Mouse (Mus musculus): ENCODE results near the gene Dcakd. TPM values are rescaled to one million over a fixed set of nuclear protein-coding genes. Genes with fewer than 3 reads are reported as not detected.
A peak's percentile ranks its signal among the peaks of the same experiment; 100 is the strongest.

The Dcakd gene
- total RNA-seq, 2 experiments from 2014 or later, result 49.7 to 55.1 TPM

DNA sequence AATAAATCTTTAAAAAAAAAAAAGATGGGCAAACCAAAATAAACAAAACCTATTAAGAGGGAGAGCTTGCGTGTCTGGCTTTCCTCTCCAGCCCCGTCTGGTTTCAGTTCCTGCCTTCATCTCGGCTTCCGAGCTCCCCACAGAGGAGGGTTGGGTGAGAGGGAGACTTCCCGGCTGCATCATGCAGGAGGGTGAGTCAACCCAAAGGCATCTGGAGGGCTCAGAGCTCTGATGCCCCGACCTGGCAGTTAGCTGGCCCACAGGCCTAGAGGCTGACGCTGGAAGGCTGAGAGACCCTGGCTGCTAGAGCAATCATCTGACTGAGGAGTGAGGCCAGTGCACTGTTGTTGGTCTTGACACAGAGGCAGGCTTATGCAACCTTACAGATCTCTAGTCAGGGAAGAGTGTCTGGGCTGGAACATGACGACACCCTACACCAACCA is 23.1 kb upstream of the Dcakd start:
- DNase-seq (ENCODE audit: low spot score in 2 of 2), result peak in 1 of 2 experiments; percentile 54
- intact Hi-C loops (cut with DNase I), result loop anchor here (10.0 kb wide), 1 partner anchor 46 kb away; no protein-coding TSS in a partner anchor

DNA sequence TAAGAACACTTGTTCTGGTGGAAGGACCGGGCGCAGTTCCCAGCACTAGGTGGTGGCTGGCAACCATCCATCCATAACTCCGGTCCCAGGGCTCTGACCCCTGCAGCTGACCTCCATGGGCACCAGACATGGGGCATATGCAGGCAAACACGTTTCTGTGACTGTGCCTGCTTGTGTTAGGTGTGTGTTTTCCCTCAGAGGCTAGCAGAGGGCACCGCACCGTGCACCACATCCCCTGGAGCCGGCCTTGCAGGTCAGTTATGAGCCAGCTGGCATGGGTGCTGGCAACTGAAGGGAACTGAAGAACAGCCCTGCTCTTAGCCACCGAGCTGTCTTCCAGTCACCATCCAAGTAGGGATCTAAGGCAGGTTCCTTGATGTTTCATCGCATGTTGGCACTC is 22.0 kb upstream of the Dcakd start:
- no peak for DNase-seq (ENCODE audit: low spot score in 2 of 2)
- intact Hi-C loops (cut with DNase I), result loop anchor here (10.0 kb wide), 1 partner anchor 45 kb away; no protein-coding TSS in a partner anchor

- intact Hi-C loops (cut with DNase I), result loop anchor here (10.0 kb wide), 1 partner anchor 45 kb away; no protein-coding TSS in a partner anchor
- DNase-seq (ENCODE audit: low spot score in 2 of 2), result no peak
Measured at GRCm38 (mm10) chr11:103049611-103050010, 21.5 kb upstream of the Dcakd start.

DNA sequence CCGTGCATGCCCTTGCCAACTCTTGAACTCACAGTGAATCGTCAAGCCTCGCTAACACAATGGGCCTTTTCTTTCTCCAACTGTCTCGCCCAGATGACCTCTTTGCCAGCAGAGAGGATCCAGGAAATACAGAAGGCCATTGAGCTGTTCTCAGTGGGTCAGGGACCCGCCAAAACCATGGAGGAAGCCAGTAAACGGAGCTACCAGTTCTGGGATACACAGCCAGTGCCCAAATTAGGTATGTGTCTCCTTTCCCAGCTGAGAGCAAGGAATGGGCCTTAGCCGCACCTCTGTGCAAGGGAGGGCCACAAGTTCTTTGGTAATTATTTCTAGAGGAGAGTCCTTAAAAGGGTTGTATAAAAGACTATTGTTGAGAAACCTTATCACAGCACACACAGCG is 18.2 kb upstream of the Dcakd start:
- DNase-seq (ENCODE audit: low spot score in 2 of 2), result no peak
- intact Hi-C loops (cut with DNase I), result no loop called here

DNA sequence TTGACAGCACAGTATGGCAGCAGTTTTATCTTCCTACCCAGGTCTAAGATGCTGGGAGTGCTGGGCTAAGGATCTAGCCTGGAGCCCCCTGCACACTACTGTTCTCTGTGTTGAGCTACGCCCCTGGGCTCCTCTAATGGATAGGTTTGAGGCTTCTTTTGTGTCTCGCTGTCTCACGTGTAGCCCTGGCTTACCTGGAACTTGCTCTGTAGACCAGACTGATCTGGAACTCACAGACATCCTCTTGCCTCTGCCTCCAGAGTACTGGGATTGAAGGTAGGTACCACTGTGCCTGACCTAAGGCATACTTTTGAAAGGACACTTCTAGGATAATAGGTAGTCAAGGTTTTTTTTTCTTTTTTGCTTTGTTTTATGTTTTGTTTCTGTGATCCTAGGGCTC is 15.8 kb upstream of the Dcakd start:
- intact Hi-C loops (cut with DNase I), result no loop called here
- no peak for DNase-seq (ENCODE audit: low spot score in 2 of 2)

GRCm38 (mm10) chr11:103042828-103043227 is 14.7 kb upstream of the Dcakd start:
- intact Hi-C loops (cut with DNase I), result no loop called here
- DNase-seq (ENCODE audit: low spot score in 2 of 2), result no peak

DNA sequence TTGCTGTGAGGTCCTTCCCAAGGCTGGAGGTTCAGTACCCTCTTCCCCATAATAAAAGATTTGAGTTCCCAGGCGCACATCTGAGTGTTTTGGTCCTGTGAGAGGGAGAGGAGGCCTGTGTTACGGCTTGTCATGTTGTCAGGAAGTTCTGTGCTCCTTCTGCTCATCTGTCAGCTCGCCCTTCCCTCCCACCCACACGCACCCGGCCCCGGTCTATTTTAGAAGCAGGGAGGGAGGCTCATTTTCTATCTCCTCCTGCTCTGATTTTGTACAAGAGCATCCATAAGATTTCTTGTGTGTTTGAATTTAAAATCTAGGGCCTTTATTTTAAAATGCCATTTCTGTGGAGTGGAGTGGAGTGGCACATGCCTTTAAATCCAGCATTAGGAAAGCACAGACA is 9.9 kb upstream of the Dcakd start:
- DNase-seq (ENCODE audit: low spot score in 2 of 2), result peak; percentile 51 to 70
- intact Hi-C loops (cut with DNase I), result loop anchor here (5.0 kb wide), 1 partner anchor 156 kb away; the partner anchor contains the start of genes Ccdc103 and Eftud2

- intact Hi-C loops (cut with DNase I), result loop anchor here (5.0 kb wide), 1 partner anchor 155 kb away; the partner anchor contains the start of genes Ccdc103 and Eftud2
- no peak for DNase-seq (ENCODE audit: low spot score in 2 of 2)
Measured at GRCm38 (mm10) chr11:103036881-103037465, 8.8 kb upstream of the Dcakd start.

DNA sequence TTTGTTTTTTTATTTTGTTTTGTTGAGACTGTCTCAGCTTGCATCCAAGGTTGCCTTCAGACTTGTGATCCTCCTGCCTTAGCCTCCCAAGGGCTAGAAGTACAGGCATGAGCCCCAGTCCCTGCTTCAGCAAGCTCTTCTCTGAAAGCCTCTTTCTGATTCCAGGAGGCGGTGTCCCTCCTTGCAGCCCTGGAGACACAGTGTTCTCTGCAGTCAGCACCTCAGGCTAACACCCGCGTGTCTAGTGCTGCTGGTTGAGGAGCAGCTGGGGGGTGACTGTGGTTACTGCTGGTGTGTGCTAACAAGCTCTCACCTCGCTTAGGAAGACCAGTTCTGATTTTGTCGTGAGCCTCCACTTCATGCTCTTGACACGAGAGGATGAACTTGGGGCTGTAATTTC is 6.9 kb upstream of the Dcakd start:
- peak in 1 of 2 experiments; percentile 69 for DNase-seq (ENCODE audit: low spot score in 2 of 2)
- intact Hi-C loops (cut with DNase I), result loop anchor here (5.0 kb wide), 1 partner anchor 153 kb away; the partner anchor contains the start of genes Ccdc103 and Eftud2

GRCm38 (mm10) chr11:103033030-103033429 is 4.9 kb upstream of the Dcakd start:
- DNase-seq (ENCODE audit: low spot score in 2 of 2), result peak; percentile 54 to 64
- intact Hi-C loops (cut with DNase I), result no loop called here

DNA sequence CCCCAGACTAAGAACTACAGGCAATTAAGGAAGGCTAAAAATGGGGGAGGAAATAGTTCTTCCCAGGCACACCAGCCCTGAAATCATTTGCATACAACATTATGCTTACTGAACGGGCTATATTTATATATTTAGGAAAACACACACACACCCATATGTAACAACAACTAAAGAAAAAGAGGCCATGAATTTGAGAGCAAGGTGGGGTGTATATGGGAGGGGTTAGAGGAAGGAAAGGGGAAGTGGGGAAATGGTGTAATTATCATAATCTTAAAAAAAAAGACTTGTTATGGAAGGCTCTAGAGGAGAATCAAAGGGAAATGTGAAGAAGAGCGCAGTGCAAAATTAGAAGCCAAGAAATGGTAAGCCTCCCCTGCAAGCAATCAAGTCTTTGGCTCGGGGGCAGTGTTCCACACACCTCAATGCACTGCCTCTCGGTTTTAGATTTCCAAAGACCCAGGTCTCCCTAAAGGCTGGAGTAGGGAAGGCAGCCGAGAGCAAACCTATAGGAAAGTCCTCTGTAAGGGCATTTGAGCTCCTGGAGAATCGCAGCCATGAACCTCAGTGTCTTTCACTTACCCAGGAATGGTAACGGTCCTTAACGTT is 460 bp downstream of the Dcakd start:
- no peak for DNase-seq (ENCODE audit: low spot score in 2 of 2)
- intact Hi-C loops (cut with DNase I), result no loop called here

DNA sequence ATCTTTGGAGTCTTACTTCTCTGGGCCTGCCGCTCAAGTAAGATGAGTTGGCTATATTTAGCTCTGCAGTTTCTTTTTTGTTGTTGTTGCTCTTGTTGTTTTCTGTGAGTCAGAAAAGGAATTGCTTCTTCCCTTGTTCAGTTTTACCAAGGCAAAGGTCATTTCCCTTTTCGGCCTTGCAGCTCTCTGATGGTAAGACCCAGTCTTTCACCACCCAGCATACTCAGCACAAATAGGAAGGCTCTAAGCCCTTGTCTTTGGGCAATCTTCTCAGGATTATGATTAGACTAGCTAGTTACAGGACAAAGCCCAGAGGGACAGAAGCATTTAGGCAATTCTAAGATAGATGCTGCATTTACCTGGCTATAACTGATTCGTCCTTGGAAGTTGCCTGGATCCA is 1.2 kb downstream of the Dcakd start:
- DNase-seq (ENCODE audit: low spot score in 2 of 2), result no peak
- intact Hi-C loops (cut with DNase I), result no loop called here

DNA sequence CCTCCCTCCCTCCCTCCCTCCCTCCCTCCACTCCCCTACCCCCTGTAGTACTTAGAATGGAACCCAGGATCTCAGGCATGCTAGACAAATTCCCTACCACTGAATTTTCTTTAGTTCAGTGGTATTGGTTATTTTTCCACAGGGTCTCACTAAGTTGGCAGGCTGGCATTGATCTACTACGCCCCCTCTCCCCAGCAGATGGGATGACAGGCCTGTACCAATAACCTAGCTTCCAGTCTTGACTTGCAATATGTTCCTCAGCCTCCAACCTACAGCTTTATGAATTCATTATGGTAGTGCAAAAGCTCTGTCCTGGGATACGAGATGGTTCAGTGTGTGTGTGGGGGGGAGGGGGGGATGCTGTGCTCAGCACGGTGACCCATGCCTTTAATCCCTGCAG is 4.2 kb downstream of the Dcakd start:
- DNase-seq (ENCODE audit: low spot score in 2 of 2), result no peak
- intact Hi-C loops (cut with DNase I), result no loop called here

DNA sequence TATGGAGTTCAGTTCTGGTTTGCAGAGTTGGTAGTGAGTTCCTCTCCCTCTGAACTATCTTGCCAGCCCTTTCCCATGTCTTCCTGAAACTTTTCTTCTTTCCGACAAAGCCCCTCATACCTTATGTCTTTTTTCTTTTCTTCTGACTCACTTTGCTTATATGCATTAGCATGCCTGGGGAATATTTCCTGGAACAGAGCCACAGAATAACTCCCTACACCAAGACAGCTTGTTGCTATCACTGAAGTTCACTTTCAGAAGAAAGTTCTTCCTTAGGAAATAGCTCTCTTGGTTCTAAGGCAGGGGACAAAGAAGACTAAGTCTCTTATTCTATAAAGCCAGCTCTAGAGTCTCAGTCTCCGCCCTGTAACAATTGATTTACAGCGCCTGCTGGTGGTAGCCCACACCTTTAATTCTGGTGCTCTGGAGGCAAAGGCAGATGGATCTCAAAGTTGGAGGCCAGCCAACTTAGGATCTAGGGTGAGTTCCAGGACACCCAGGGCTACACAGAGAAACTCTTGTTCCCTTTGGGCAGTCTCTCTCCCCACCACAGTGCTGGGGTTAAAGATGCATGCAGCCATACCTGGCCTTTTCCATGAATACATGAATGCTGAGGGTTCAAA is 7.3 kb downstream of the Dcakd start:
- DNase-seq (ENCODE audit: low spot score in 2 of 2), result no peak
- intact Hi-C loops (cut with DNase I), result no loop called here

DNA sequence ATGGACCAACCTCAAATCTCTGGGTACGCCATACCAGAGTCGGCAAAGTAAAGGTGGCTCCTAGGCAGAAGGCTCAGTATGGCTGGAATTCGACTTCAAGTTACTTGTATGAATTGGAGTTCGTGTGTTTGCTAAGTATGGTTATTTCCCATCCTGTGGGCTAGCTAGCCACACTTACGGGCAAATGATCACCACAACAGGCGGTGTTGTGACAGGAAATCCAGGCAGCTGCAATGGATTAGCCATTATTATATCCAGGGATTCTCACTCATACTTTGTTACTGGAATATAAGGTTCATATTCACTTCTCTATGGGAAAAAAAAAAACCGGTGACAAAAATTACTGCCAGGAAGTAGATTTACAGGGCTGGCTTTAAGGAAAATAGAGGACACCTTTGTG is 8.8 kb downstream of the Dcakd start:
- intact Hi-C loops (cut with DNase I), result no loop called here
- no peak for DNase-seq (ENCODE audit: low spot score in 2 of 2)

- intact Hi-C loops (cut with DNase I), result no loop called here
- DNase-seq (ENCODE audit: low spot score in 2 of 2), result no peak
Measured at GRCm38 (mm10) chr11:103018860-103019259, 9.3 kb downstream of the Dcakd start.

DNA sequence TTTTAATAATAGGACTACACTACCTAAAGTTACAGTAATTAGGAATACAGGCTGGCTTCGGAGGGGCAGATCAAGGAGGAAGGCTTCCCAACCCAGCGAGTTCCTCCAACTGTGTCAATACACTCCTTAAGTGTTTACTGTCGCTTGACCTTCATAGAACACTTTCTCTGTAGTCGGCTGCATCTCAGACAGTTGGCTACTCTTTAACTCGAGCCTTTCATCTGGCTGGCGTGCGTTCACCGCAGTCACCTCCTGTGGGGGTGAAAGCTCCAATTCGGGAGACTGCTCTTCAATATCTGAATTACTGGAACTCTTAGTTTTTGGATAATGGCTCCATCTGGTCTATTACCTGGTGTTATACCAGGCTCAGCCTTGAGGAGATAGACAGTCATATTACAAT is 10.5 kb downstream of the Dcakd start:
- intact Hi-C loops (cut with DNase I), result no loop called here
- no peak for DNase-seq (ENCODE audit: low spot score in 2 of 2)

DNA sequence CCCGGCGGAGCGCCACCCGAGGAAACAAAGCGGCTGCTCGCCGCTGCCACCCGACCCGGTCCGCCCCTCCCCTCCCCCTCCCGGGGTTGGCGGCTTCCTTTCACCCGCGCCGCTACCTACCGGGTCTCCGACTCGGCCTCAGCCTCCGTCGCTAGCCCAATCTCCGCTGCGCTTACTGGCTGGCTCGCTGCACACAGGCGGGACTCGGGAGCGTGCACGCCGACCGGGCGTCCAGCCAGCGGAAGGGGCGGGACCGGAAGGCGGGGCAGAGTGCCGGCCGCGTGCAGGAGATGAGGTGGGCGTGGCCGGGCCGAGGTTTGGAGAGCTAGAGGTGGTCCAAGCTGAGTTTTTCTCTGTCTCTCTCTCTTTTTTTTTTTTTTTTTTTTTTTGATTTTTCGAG is 11.2 kb downstream of the Dcakd start:
- intact Hi-C loops (cut with DNase I), result no loop called here
- DNase-seq (ENCODE audit: low spot score in 2 of 2), result peak; percentile 97 to 98

DNA sequence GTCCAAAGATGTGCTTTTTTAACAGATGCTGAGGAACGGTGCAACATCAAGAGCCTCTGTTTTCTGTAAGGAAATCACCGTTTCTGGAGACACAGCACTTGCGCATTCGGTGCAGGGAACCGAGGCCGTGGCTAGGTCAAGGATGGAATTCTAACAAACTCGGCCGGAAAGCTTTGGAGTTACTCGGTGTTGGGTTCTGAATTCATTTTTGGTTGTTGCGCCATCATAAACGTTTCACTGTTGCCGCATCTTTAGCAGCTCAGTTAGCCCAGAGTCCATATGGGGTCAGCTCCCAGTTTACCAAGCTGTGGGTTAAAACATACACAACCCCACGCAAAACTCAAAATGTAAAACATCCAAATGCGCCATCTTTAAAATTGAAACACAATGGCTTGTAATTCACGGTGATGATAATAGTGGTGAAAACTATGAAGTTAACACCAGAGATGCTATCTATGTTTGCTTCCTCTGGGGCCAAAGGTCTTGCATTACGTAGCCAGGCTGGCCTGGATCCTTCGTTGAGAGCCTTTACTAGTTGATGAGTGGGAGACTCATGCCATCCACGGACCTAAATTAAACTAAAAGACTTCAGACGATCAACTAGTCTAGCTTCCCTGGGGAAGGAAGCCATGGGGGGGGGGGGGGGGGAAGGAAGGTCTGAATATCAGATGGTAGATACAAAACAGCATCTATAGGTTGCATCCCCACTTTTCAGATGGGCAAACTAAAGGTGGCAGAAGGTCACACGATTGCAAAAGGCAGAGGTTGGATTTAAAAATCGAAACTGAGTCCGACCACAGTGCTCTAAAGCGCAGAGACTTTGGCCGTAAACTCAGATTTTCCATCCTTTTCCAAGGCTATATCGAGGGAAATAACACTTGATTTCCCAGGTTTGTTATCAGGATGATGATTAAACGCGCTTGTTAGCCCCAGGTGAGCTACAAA is 12.0 kb downstream of the Dcakd start:
- DNase-seq (ENCODE audit: low spot score in 2 of 2), result no peak

GRCm38 (mm10) chr11:103011206-103011497 is 17.0 kb downstream of the Dcakd start:
- no peak for DNase-seq (ENCODE audit: low spot score in 2 of 2)
- intact Hi-C loops (cut with DNase I), result no loop called here

More for the DNA sequence above, 12.0 kb downstream of the Dcakd start:
- intact Hi-C loops (cut with DNase I), result no loop called here
